Mouse (Mus musculus): ENCODE measurements at regions not wholly inside any gene's neighbourhood (a gene's known extent, or its start where the extent isn't known, plus 50 kb on each side); places are given as distances from the start of the nearest gene placed in this dataset.

- DNase-seq = no peak
Observed at GRCm38 (mm10) chr9:61553626-61554025, 181.5 kb downstream of the Tle3 start.

GRCm38 (mm10) chr9:61551361-61551760, 179.2 kb downstream of the Tle3 start:
- DNase-seq = no peak

- no peak for DNase-seq
Observed at GRCm38 (mm10) chr9:61550326-61550725, 178.2 kb downstream of the Tle3 start.

GRCm38 (mm10) chr9:61549692-61550241, 177.6 kb downstream of the Tle3 start:
- DNase-seq = no peak

GRCm38 (mm10) chr9:61537316-61538189, 165.4 kb downstream of the Tle3 start:
- DNase-seq = no peak

GRCm38 (mm10) chr9:61533237-61533636, 161.1 kb downstream of the Tle3 start:
- no peak for DNase-seq

- no peak for DNase-seq
Observed at GRCm38 (mm10) chr9:61530263-61531045, 158.3 kb downstream of the Tle3 start.

- no peak for DNase-seq
Observed at GRCm38 (mm10) chr9:61528286-61528865, 156.2 kb downstream of the Tle3 start.

GRCm38 (mm10) chr9:61527491-61528056, 155.4 kb downstream of the Tle3 start:
- DNase-seq = no peak

- no peak for DNase-seq
Observed at GRCm38 (mm10) chr9:61520136-61520535, 148.0 kb downstream of the Tle3 start.

GRCm38 (mm10) chr9:61517906-61518305, 145.7 kb downstream of the Tle3 start:
- no peak for DNase-seq

- DNase-seq = no peak
Observed at GRCm38 (mm10) chr9:61511436-61511835, 139.3 kb downstream of the Tle3 start.

- no peak for DNase-seq
Observed at GRCm38 (mm10) chr9:61510217-61510893, 138.2 kb downstream of the Tle3 start.

GRCm38 (mm10) chr9:61509591-61510191, 137.5 kb downstream of the Tle3 start:
- DNase-seq = peak in 1 of 2 experiments; percentile 6

- peak in 1 of 2 experiments; percentile 26 for DNase-seq
Observed at GRCm38 (mm10) chr9:61509091-61509490, 136.9 kb downstream of the Tle3 start.

GRCm38 (mm10) chr9:61500851-61501250, 128.7 kb downstream of the Tle3 start:
- DNase-seq = no peak

- no peak for DNase-seq
Observed at GRCm38 (mm10) chr9:61492896-61493295, 120.7 kb downstream of the Tle3 start.

- peak in 1 of 2 experiments; percentile 12 for DNase-seq
Observed at GRCm38 (mm10) chr9:61491131-61491712, 119.1 kb downstream of the Tle3 start.

- no peak for DNase-seq
Observed at GRCm38 (mm10) chr9:61489983-61490382, 117.8 kb downstream of the Tle3 start.

- DNase-seq = no peak
Observed at GRCm38 (mm10) chr9:61489147-61489546, 117.0 kb downstream of the Tle3 start.

- DNase-seq = no peak
Observed at GRCm38 (mm10) chr9:61487824-61488223, 115.7 kb downstream of the Tle3 start.

Data from cerebellum, postnatal 25 days (tissue).